Mouse (Mus musculus): ENCODE results near the gene Pdcd2l. TPM values are rescaled to one million over a fixed set of nuclear protein-coding genes. Genes with fewer than 3 reads are reported as not detected.

The Pdcd2l gene
- total and polyA plus RNA-seq, 2 experiments from 2014 or later = 37.6 to 65.7 TPM

DNA sequence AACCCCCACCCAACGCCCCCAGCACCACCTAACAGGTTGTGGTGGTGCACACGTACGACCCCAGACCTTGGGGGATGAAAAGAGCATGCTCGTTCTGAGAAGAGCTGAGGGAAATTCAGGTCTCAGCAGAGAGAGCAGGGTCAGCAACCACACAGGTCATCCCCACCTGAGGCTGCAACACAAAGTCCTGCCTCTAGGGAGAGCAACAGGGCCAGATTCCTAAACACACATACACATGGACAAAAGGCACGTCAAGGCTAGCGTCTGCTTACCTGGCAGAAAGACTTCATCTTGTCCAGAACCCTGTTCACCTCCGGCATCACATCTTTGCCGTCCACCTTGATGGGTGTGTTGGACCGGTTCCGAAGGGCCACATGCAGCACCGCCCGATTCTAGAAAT lies 30.4 kb upstream of the Pdcd2l start:
- Histone ChIP-seq H3K36me3 (ENCODE audit: insufficient read depth, low read length) (peaks cover 39% of the 10 kb centered on the region), H3K9ac (replicated peaks; ENCODE audit: low read length) (no peak overlapping the region)
- peak; percentile 32 for TF ChIP-seq CTCF (IDR thresholded peaks at IDR 0.05; ENCODE audit: low read depth)

DNA sequence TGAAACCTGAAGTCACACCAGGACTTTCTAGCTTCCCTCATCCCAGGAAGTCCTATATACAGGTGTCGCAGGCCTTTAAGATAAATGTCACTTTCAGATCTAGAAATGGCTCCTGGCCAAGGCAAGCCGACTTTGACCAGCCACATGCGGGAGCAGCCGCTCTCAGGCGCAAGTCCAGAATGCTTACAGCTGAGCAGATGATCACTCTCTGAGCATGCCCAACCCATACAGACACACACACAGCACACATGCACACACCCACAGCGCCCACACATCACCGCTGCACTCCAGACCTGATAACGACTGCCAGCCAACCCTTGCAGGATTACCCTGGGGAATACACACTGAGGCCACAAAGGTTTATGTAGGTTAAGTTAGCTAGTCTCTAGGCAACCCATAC lies 29.6 kb upstream of the Pdcd2l start:
- peaks cover 9% of the 10 kb centered on the region; the same call in 1 of the 2 replicates for H3K4me1 ChIP-seq (ENCODE audit: insufficient read depth, low read length)
- TF ChIP-seq CTCF (IDR thresholded peaks at IDR 0.05; ENCODE audit: low read depth) = no peak
- no peaks in the 10 kb centered on the region for H3K27me3 ChIP-seq (ENCODE audit: insufficient read depth, low read length)
- peaks cover 46% of the 10 kb centered on the region for H3K36me3 ChIP-seq (ENCODE audit: insufficient read depth, low read length)
- DNase-seq (ENCODE audit: low spot score) = peak; percentile 34
- WGBS = 65% methylated on average over 8 of the region's 8 CpGs
- H3K9ac ChIP-seq (replicated peaks; ENCODE audit: low read length) = no peak overlapping the region
- no peak overlapping the region for H3K27ac ChIP-seq
- H3K9me3 ChIP-seq (ENCODE audit: low read length) = no peaks in the 10 kb centered on the region
- H3K4me2 ChIP-seq (ENCODE audit: low read depth, low read length) = no peak overlapping the region
- no peak for ATAC-seq
- no peak overlapping the region for H3K4me3 ChIP-seq (ENCODE audit: low read length)

More for the DNA sequence above, 30.4 kb upstream of the Pdcd2l start:
- Histone ChIP-seq H3K27me3 (ENCODE audit: insufficient read depth, low read length) (no peaks in the 10 kb centered on the region), H3K4me1 (ENCODE audit: insufficient read depth, low read length) (peaks cover 9% of the 10 kb centered on the region; the same call in 1 of the 2 replicates), H3K4me3 (ENCODE audit: low read length) (no peak overlapping the region), H3K9me3 (ENCODE audit: low read length) (no peaks in the 10 kb centered on the region), H3K4me2 (ENCODE audit: low read depth, low read length) (no peak overlapping the region), H3K27ac (no peak overlapping the region)
- DNase-seq (ENCODE audit: low spot score) (no peak), ATAC-seq (no peak)
- WGBS = 93% methylated on average over 12 of the region's 12 CpGs

DNA sequence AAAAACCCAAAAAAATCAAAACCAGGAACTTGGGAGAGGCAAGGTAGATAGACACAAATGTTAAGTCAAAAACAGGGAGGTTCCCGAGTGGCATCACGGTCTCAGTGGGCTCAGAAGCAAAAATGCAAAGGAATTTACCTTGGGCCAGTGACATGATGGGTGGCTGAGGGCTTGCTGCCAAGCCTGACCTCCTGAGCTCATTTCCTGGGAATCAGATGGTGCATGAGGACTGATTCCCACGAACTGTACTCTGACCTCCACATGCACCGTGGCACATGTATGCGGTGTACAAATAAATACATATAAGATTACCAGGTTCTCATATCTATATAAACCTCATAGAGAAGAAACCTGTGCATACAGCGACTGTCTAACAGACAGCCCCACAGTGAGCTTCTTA lies 27.8 kb upstream of the Pdcd2l start:
- Histone ChIP-seq H3K36me3 (ENCODE audit: insufficient read depth, low read length) (peaks cover 63% of the 10 kb centered on the region), H3K4me1 (ENCODE audit: insufficient read depth, low read length) (0 out of 2 replicates have a peak, but pooled peaks cover 9% of the 10 kb centered on the region), H3K4me3 (ENCODE audit: low read length) (no peak overlapping the region), H3K9ac (replicated peaks; ENCODE audit: low read length) (no peak overlapping the region), H3K27me3 (ENCODE audit: insufficient read depth, low read length) (no peaks in the 10 kb centered on the region), H3K4me2 (ENCODE audit: low read depth, low read length) (no peak overlapping the region), H3K9me3 (ENCODE audit: low read length) (no peaks in the 10 kb centered on the region), H3K27ac (no peak overlapping the region)
- no peak for ATAC-seq
- TF ChIP-seq CTCF (IDR thresholded peaks at IDR 0.05; ENCODE audit: low read depth) = no peak
- WGBS = 93% methylated on average over 6 of the region's 6 CpGs
- no peak for DNase-seq (ENCODE audit: low spot score)

DNA sequence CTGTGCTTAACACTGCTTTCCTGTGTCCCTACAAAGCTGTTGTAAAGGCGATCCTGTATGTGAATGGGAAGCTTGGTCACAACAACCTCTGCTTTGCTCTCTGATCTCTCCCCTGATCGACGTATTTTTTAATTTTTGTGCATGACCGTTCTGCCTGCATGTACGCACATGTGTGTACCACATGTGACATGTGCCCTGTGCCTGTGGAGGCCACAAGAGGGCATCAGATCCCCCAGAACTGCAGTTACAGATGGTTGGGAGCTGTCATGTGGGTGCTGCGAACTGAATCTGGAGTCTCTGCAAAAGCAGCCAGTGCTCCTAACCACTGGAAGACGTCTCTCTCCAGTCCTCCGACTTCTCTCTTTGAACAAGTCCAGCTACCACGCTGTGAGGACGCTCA lies 25.9 kb upstream of the Pdcd2l start:
- peaks cover 72% of the 10 kb centered on the region for H3K36me3 ChIP-seq (ENCODE audit: insufficient read depth, low read length)
- 97% methylated on average over 10 of the region's 10 CpGs for WGBS
- TF ChIP-seq CTCF (IDR thresholded peaks at IDR 0.05; ENCODE audit: low read depth) = no peak
- ATAC-seq = no peak
- no peak for DNase-seq (ENCODE audit: low spot score)
- no peak overlapping the region for H3K4me3 ChIP-seq (ENCODE audit: low read length)
- no peak overlapping the region for H3K4me2 ChIP-seq (ENCODE audit: low read depth, low read length)
- H3K4me1 ChIP-seq (ENCODE audit: insufficient read depth, low read length) = no peaks in the 10 kb centered on the region
- no peak overlapping the region for H3K27ac ChIP-seq
- H3K27me3 ChIP-seq (ENCODE audit: insufficient read depth, low read length) = no peaks in the 10 kb centered on the region
- no peak overlapping the region for H3K9ac ChIP-seq (replicated peaks; ENCODE audit: low read length)
- no peaks in the 10 kb centered on the region for H3K9me3 ChIP-seq (ENCODE audit: low read length)

DNA sequence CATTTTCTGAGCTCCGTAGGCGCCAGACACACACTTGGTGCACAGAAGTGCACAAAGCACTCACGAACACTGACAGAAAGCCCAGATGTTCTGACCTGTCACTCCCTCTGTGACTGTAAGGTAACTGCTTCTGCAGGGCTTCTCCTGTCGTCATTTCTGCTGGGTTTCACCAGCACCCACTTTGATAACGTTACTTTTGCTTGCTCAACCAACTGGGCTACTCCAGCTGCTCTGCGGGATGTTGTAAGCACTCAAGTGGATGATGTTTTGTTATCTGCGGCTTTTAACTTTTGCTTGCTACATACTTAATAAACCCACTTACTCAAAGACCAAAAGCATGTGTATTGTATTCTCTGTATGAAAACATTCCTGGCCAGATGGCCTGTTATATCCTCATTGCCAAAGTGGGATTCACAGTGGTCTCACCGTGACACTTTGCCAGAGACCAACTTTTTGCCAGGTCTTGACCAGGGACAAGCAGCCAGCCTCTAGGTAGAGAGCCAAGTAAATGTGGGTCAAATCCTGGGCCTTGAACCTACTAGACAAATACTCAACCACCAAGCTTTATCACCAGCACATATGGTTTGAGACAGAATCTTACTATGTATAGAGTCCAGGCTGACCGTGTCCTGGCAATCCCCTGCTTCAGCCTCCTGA lies 25.3 kb upstream of the Pdcd2l start:
- no peak for DNase-seq (ENCODE audit: low spot score)
- H3K27me3 ChIP-seq (ENCODE audit: insufficient read depth, low read length) = no peaks in the 10 kb centered on the region
- TF ChIP-seq CTCF (IDR thresholded peaks at IDR 0.05; ENCODE audit: low read depth) = no peak
- no peak for ATAC-seq
- no peak overlapping the region for H3K4me2 ChIP-seq (ENCODE audit: low read depth, low read length)
- H3K9ac ChIP-seq (replicated peaks; ENCODE audit: low read length) = no peak overlapping the region
- H3K27ac ChIP-seq = no peak overlapping the region
- H3K36me3 ChIP-seq (ENCODE audit: insufficient read depth, low read length) = peaks cover 69% of the 10 kb centered on the region
- no peaks in the 10 kb centered on the region for H3K4me1 ChIP-seq (ENCODE audit: insufficient read depth, low read length)
- no peak overlapping the region for H3K4me3 ChIP-seq (ENCODE audit: low read length)
- H3K9me3 ChIP-seq (ENCODE audit: low read length) = no peaks in the 10 kb centered on the region
- WGBS = 88% methylated on average over 9 of the region's 9 CpGs

GRCm38 (mm10) chr7:34218496-34218895 lies 22.0 kb upstream of the Pdcd2l start:
- ATAC-seq (no peak), DNase-seq (ENCODE audit: low spot score) (no peak)
- Histone ChIP-seq H3K9me3 (ENCODE audit: low read length) (no peaks in the 10 kb centered on the region), H3K36me3 (ENCODE audit: insufficient read depth, low read length) (peaks cover 86% of the 10 kb centered on the region), H3K4me3 (ENCODE audit: low read length) (no peak overlapping the region), H3K4me2 (ENCODE audit: low read depth, low read length) (no peak overlapping the region), H3K9ac (replicated peaks; ENCODE audit: low read length) (no peak overlapping the region), H3K27me3 (ENCODE audit: insufficient read depth, low read length) (no peaks in the 10 kb centered on the region), H3K27ac (no peak overlapping the region), H3K4me1 (ENCODE audit: insufficient read depth, low read length) (no peaks in the 10 kb centered on the region)
- no peak for TF ChIP-seq CTCF (IDR thresholded peaks at IDR 0.05; ENCODE audit: low read depth)
- WGBS = 72% methylated on average over 1 of the region's 1 CpGs

DNA sequence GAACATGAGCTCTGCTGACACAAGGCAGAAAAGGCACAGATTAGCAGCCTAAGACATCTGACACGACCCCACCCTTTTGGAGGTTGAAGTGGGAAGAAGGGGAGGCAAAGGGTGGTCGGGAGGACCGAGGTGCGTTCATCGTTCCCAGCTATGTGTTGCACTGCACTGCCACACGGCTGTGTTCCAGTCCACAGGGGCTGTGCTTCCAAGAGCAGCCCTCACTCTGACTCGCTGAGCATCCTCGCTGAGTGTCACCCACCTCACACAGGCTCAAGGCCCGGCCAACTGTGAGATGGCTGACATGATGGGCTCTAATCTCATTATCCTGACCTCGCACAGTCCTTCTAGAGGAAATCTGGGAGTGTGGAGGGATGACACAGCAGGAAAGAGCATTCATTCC lies 20.0 kb upstream of the Pdcd2l start:
- H3K27me3 ChIP-seq (ENCODE audit: insufficient read depth, low read length) = no peaks in the 10 kb centered on the region
- H3K9me3 ChIP-seq (ENCODE audit: low read length) = no peaks in the 10 kb centered on the region
- ATAC-seq (no peak), DNase-seq (ENCODE audit: low spot score) (no peak)
- H3K27ac ChIP-seq = no peak overlapping the region
- TF ChIP-seq CTCF (IDR thresholded peaks at IDR 0.05; ENCODE audit: low read depth) = no peak
- 94% methylated on average over 10 of the region's 10 CpGs for WGBS
- no peak overlapping the region for H3K9ac ChIP-seq (replicated peaks; ENCODE audit: low read length)
- no peaks in the 10 kb centered on the region for H3K4me1 ChIP-seq (ENCODE audit: insufficient read depth, low read length)
- peaks cover 87% of the 10 kb centered on the region for H3K36me3 ChIP-seq (ENCODE audit: insufficient read depth, low read length)
- H3K4me2 ChIP-seq (ENCODE audit: low read depth, low read length) = no peak overlapping the region
- H3K4me3 ChIP-seq (ENCODE audit: low read length) = no peak overlapping the region
